Mouse (Mus musculus) MEL (cell line): ENCODE data around the gene Bmf. TPM values are rescaled to one million over a fixed set of nuclear protein-coding genes. Genes with fewer than 3 reads are reported as not detected.

Source experiments
- DNase-seq: peaks from one replicate; pipeline ENCODE4 v3.0.0; 2011; ENCODE audit warnings: low read depth, low spot score
- H3K27ac ChIP-seq: 2 replicates; pipeline ENCODE4 v1.5.1; 2012; ENCODE audit warnings: low read depth, mild to moderate bottlenecking, control low read depth, low read length, moderate library complexity; ENCODE audit not compliant: control insufficient read depth
- H3K27me3 ChIP-seq, 2 experiments: fragments of 150-350 bp in 1 of 2; sonication (generic) in 1 of 2; 2 replicates each; pipeline ENCODE4 v1.6.1; 2012; ENCODE audit warnings: low read length in 2 of 2, mild to moderate bottlenecking in 2 of 2, improper control_type of control experiment in 1 of 2, moderate library complexity in 1 of 2; ENCODE audit not compliant: insufficient read depth in 2 of 2, control insufficient read depth in 1 of 2
- H3K36me3 ChIP-seq, 2 experiments: 2 replicates each; pipeline ENCODE4 v1.6.1; 2012 to 2014; ENCODE audit warnings: low read length in 2 of 2, improper control_type of control experiment in 1 of 2, inconsistent platforms in 1 of 2, mild to moderate bottlenecking in 1 of 2; ENCODE audit not compliant: insufficient read depth in 2 of 2, control insufficient read depth in 1 of 2
- H3K4me1 ChIP-seq, 2 experiments: fragments of 150-350 bp in 1 of 2; sonication (generic) in 1 of 2; 2 replicates each; pipeline ENCODE4 v1.6.1; 2012; ENCODE audit warnings: low read length in 2 of 2, improper control_type of control experiment in 1 of 2, mild to moderate bottlenecking in 1 of 2; ENCODE audit not compliant: insufficient read depth in 2 of 2, control insufficient read depth in 1 of 2
- H3K4me3 ChIP-seq, 2 experiments: fragments of 150-350 bp in 1 of 2; sonication (generic) in 1 of 2; 2 replicates each; pipeline ENCODE4 v1.5.1; 2012; ENCODE audit warnings: low read depth in 2 of 2, low read length in 2 of 2, mild to moderate bottlenecking in 2 of 2, moderate library complexity in 2 of 2, control low read depth in 1 of 2, improper control_type of control experiment in 1 of 2; ENCODE audit not compliant: control insufficient read depth in 1 of 2, insufficient read depth in 1 of 2
- H3K79me2 ChIP-seq: 2 replicates; pipeline ENCODE4 v1.6.1; 2012; ENCODE audit warnings: mild to moderate bottlenecking, low read length, moderate library complexity; ENCODE audit not compliant: control insufficient read depth, poor library complexity, insufficient read depth
- H3K9ac ChIP-seq: 2 replicates; pipeline ENCODE4 v1.6.1; 2012; ENCODE audit warnings: low read depth, mild to moderate bottlenecking, control low read depth, low read length, moderate library complexity; ENCODE audit not compliant: control insufficient read depth, poor library complexity, severe bottlenecking
- H3K9me3 ChIP-seq: fragments of 150-350 bp; sonication (generic); replicated peaks from 2 replicates; pipeline ENCODE4 v1.6.1; 2012; ENCODE audit warnings: mild to moderate bottlenecking, low read length, improper control_type of control experiment, moderate library complexity; ENCODE audit not compliant: insufficient read depth
- CHD1 ChIP-seq: IDR thresholded peaks from 2 replicates; pipeline ENCODE4 v1.6.1; 2012; ENCODE audit warnings: low read depth, mild to moderate bottlenecking, inconsistent platforms, low read length, improper control_type of control experiment
- CTCF ChIP-seq, 3 experiments: IDR thresholded peaks in 2 of 3; conservative IDR thresholded peaks in 1 of 3; 2 replicates each; pipeline ENCODE4 v1.5.1; 2011 to 2012; ENCODE audit warnings: low read length in 3 of 3, low read depth in 2 of 3, mild to moderate bottlenecking in 2 of 3, improper control_type of control experiment in 1 of 3, inconsistent platforms in 1 of 3, mixed read lengths in 1 of 3, moderate library complexity in 1 of 3; ENCODE audit not compliant: control insufficient read depth in 1 of 3, insufficient read depth in 1 of 3, poor library complexity in 1 of 3, severe bottlenecking in 1 of 3
- ELF1 ChIP-seq: IDR thresholded peaks from 2 replicates; pipeline ENCODE4 v1.6.1; 2014; ENCODE audit warnings: low read depth, mild to moderate bottlenecking, inconsistent platforms, low read length, improper control_type of control experiment, moderate library complexity
- EP300 ChIP-seq, 2 experiments: IDR thresholded peaks; 2 replicates each; pipeline ENCODE4 v1.6.1; 2011; ENCODE audit warnings: improper control_type of control experiment in 2 of 2, low read length in 2 of 2, low read depth in 1 of 2, mild to moderate bottlenecking in 1 of 2
- GABPA ChIP-seq: IDR thresholded peaks from 2 replicates; pipeline ENCODE4 v1.6.1; 2012; ENCODE audit warnings: low read depth, mild to moderate bottlenecking, inconsistent platforms, low read length, improper control_type of control experiment, moderate library complexity
- MAFK ChIP-seq: IDR thresholded peaks from 2 replicates; pipeline ENCODE4 v1.6.1; 2011; ENCODE audit warnings: low read depth, mild to moderate bottlenecking, low read length, improper control_type of control experiment, borderline replicate concordance
- MAZ ChIP-seq: IDR thresholded peaks from 2 replicates; pipeline ENCODE4 v1.6.1; 2012; ENCODE audit warnings: low read depth, mild to moderate bottlenecking, inconsistent platforms, low read length, improper control_type of control experiment
- MEF2A ChIP-seq: IDR thresholded peaks from 2 replicates; pipeline ENCODE4 v1.6.1; 2014; ENCODE audit warnings: low read depth, mild to moderate bottlenecking, inconsistent platforms, low read length, improper control_type of control experiment; ENCODE audit not compliant: poor library complexity, insufficient replicate concordance, severe bottlenecking; ENCODE audit errors: extremely low read depth
- MYB ChIP-seq: IDR thresholded peaks from 2 replicates; pipeline ENCODE4 v1.6.1; 2011; ENCODE audit warnings: mild to moderate bottlenecking, low read depth, low read length, improper control_type of control experiment
- POLR2AphosphoS2 ChIP-seq: IDR thresholded peaks from 2 replicates; pipeline ENCODE4 v1.6.1; 2011; ENCODE audit warnings: low read length, improper control_type of control experiment
- POLR2AphosphoS5 ChIP-seq: IDR thresholded peaks from 2 replicates; pipeline ENCODE4 v1.6.1; 2012; ENCODE audit warnings: low read depth, borderline replicate concordance, mild to moderate bottlenecking, inconsistent platforms, low read length, moderate library complexity, mixed read lengths
- RAD21 ChIP-seq: IDR thresholded peaks from 2 replicates; pipeline ENCODE4 v1.6.1; 2011; ENCODE audit warnings: mild to moderate bottlenecking, low read depth, low read length, improper control_type of control experiment
- UBTF ChIP-seq: IDR thresholded peaks from 2 replicates; pipeline ENCODE4 v1.6.1; 2012; ENCODE audit warnings: low read depth, mild to moderate bottlenecking, inconsistent platforms, low read length, improper control_type of control experiment, moderate library complexity, borderline replicate concordance; ENCODE audit not compliant: insufficient read depth
- USF1 ChIP-seq: IDR thresholded peaks from 2 replicates; pipeline ENCODE4 v1.6.1; 2014; ENCODE audit warnings: low read depth, mild to moderate bottlenecking, inconsistent platforms, low read length, improper control_type of control experiment, moderate library complexity
- ZKSCAN1 ChIP-seq: IDR thresholded peaks from 2 replicates; pipeline ENCODE4 v1.6.1; 2012; ENCODE audit warnings: low read depth, mild to moderate bottlenecking, inconsistent platforms, low read length, improper control_type of control experiment, moderate library complexity
- polyA plus RNA-seq, 2 experiments: library from polyadenylated mRNA; stranded (reverse) in 1 of 2; unstranded in 1 of 2; fragments of >175 nt in 1 of 2; fragments of >200 nt in 1 of 2; gene quantifications; 2 replicates each; pipeline versions ENCODE4 v1.2.1 to v1.2.4; 2012; ENCODE audit warnings: low replicate concordance in 2 of 2, low read depth in 1 of 2; ENCODE audit not compliant: insufficient read length in 2 of 2, insufficient read depth in 1 of 2, missing spikeins in 1 of 2
- total RNA-seq: library from RNA; depleted of rRNA; stranded (reverse); fragments of 300-350 nt; gene quantifications from 2 replicates; pipeline ENCODE4 v1.2.3, GENCODE M21; 2012

The Bmf gene
- total and polyA plus RNA-seq, 3 experiments, result 0.39 to 0.50 TPM; not detected in 1

- Histone ChIP-seq H3K79me2 (no peaks in the 10 kb centered on the region), H3K4me1 (no peaks in the 10 kb centered on the region), H3K27me3 (peaks cover 3 to 4% of the 10 kb centered on the region in 2 experiments; a peak in 3 of 4 replicates), H3K4me3 (no peak overlapping the region), H3K27ac (no peak overlapping the region), H3K36me3 (no peaks in the 10 kb centered on the region), H3K9me3 (no peaks in the 10 kb centered on the region), H3K9ac (no peak overlapping the region)
- DNase-seq, result no peak
- TF ChIP-seq USF1 (no peak), CTCF (IDR thresholded peaks at IDR 0.05 in 2 of 3, conservative IDR thresholded peaks at IDR 0.05 in 1 of 3; ENCODE audit: control insufficient read depth in 1 of 3, insufficient read depth in 1 of 3, low read depth in 2 of 3, low read length in 3 of 3, poor library complexity in 1 of 3, severe bottlenecking in 1 of 3) (no peak), EP300 (IDR thresholded peaks at IDR 0.05; ENCODE audit: low read depth in 1 of 2, low read length in 2 of 2) (no peak), UBTF (no peak), MAZ (no peak), CHD1 (no peak)
Measured at GRCm38 (mm10) chr2:118529466-118530181, 19.9 kb downstream of the Bmf start.

- no peak overlapping the region for H3K9ac ChIP-seq
- H3K4me3 ChIP-seq, result no peak overlapping the region
- TF ChIP-seq GABPA (no peak), ZKSCAN1 (no peak), RAD21 (no peak)
- DNase-seq, result no peak
- no peak overlapping the region for H3K27ac ChIP-seq
- H3K79me2 ChIP-seq, result no peaks in the 10 kb centered on the region
- H3K9me3 ChIP-seq, result no peaks in the 10 kb centered on the region
- H3K4me1 ChIP-seq, result peaks cover 0 to 7% of the 10 kb centered on the region in 2 experiments; a peak in 2 of 4 replicates
- no peaks in the 10 kb centered on the region; a peak in 1 of 4 replicates for H3K36me3 ChIP-seq
- peaks cover 3 to 4% of the 10 kb centered on the region in 2 experiments; a peak in 3 of 4 replicates for H3K27me3 ChIP-seq
Measured at GRCm38 (mm10) chr2:118526545-118526944, 22.9 kb downstream of the Bmf start.

GRCm38 (mm10) chr2:118524811-118525210, 24.7 kb downstream of the Bmf start:
- Histone ChIP-seq H3K36me3 (no peaks in the 10 kb centered on the region; a peak in 1 of 4 replicates), H3K9me3 (no peaks in the 10 kb centered on the region), H3K4me1 (peaks cover 0 to 7% of the 10 kb centered on the region in 2 experiments; a peak in 2 of 4 replicates), H3K27me3 (peaks cover 3 to 4% of the 10 kb centered on the region in 2 experiments; a peak in 3 of 4 replicates), H3K4me3 (no peak overlapping the region), H3K27ac (no peak overlapping the region)
- no peak for DNase-seq
- TF ChIP-seq MEF2A, result no peak
- no peak for TF ChIP-seq POLR2AphosphoS2
- TF ChIP-seq POLR2AphosphoS5, result no peak
- TF ChIP-seq MAFK, result no peak
- no peak for TF ChIP-seq ELF1
- TF ChIP-seq MYB, result no peak
- TF ChIP-seq, all 39 proteins: peak for 0
- Histone ChIP-seq H3K79me2 (no peaks in the 10 kb centered on the region), H3K9ac (no peak overlapping the region)
